Mouse (Mus musculus) lung, postnatal 4 days (tissue): ENCODE data around the gene Fbxl5.

Experiments
- DNase-seq, 2 experiments: peaks; one replicate each; pipeline ENCODE4 v3.0.0; 2021

Gene Fbxl5

DNA sequence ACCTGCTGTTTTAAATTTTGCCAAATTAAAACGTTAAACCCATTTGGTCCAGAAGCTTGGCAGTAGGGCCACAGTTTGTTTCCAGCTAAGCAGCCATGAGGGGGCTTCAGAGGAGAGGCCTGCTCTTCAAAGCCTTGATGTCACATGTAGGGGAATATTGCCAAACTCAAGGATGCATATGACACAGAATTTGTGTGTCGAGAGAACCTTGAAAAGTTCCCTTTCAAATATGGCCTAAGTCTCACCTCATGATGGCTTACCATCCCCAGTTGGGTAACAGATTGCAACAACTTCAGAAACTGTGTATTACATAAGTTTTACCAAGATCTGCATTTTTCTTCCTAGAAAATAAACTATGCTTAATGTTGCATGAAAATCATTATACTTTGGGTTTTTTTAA lies 5.4 kb upstream of the Fbxl5 start:
- DNase-seq: no peak

DNA sequence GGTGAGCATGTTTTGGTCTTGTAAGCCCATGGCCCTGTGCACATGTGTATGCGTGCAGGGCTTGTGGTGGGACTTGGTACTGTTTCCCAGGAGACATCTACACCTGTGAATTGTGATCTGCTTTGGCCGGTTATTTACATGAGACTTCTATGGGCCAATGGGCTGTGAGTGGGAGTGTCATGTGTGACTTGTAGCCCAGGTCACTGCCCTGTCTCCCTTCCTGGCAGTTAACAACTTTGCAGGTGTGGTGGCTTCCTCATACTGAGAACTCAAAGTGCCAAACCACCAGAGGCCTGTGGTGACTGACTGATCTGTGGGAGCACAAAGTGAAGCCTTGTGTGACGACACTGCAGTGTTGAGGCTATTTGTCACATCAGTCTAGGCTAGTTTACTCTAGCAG lies 3.1 kb upstream of the Fbxl5 start:
- DNase-seq: peak in 1 of 2 experiments; percentile 32

GRCm38 (mm10) chr5:43822824-43823223 lies 1.4 kb upstream of the Fbxl5 start:
- DNase-seq: no peak

- DNase-seq: no peak
These were observed 761 bp upstream of the Fbxl5 start for GRCm38 (mm10) chr5:43822199-43822598.

DNA sequence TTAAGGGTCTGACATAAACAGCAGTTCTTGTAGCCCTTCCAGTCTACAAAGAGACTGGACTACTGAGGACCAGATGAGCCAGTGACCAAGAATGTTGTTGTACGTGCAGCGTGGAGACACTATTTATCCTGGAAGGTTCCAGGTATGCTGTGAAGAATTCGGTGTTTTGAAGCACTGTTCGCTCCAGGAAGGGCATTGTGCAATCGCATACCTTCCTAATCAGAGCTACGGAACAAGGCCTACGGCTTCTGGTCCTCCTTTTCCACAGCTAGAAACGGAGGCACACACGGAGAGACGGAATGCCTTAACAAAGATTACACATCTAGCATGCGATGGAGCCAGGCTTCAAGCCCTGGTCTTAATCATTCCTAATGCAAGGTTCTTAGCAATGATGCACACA lies 653 bp downstream of the Fbxl5 start:
- DNase-seq: peak; percentile 24 to 52

DNA sequence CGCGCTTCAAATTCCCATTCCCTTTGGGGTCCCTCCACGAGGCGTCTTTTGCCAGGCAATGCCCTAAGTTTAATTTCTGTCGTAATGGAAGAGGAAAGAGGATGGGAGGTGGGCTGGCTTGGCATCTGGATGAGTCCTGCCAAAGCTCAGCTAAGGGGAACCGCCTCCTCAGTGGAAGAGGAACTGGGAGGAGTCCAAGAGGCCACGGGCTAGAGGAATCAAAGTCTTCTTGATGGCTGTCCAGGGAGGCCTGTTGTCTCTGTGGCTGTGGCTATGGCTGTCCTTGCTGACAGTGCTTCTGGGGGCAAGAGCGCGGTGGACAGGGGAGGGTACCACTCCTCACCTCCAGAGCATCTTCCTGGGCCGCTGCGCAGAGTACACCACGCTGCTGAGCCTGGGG lies 2.7 kb downstream of the Fbxl5 start, which contains the start of gene Bst1:
Gene Bst1 (plus strand): TSS at position 191 of the 400 bp plus-strand sequence.
- DNase-seq: peak; percentile 31 to 42

DNA sequence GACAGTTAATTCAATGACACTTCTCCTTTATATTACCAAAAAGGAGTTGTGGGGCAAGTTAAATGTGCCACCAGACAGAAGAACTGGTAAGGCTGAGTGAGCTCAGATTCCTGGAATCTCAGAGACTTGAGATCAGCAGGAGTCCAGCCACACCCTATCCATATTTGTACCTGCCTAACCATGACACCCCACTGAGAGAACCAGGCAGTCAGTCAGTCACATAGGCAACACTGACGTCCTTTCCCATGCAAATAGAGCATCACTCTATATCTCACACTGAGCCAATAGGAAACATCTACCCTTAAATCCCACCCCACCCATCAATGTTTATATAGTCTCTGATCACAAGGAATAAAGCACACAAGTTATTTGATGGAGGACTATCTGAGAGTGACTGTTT lies 5.7 kb downstream of the Fbxl5 start:
- no peak for DNase-seq

DNA sequence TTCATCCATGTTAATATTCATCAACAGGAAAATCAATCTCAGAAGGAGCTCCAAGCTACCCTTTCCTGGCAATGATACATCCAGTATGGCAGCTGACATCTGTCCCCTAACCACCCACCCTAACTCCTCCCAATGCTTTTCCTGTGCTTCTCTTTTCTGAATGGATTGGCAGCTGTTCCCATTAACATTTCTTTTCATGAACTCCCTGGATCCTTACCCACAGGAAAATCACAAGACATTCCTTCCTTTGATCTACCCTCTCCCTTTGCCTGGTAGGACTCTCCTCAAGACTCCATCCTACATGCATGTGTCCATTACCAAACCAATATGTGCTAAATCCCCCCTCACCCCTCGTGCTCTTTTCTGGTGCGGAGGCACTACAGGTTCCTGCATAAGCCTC lies 6.9 kb downstream of the Fbxl5 start:
- DNase-seq: no peak

DNA sequence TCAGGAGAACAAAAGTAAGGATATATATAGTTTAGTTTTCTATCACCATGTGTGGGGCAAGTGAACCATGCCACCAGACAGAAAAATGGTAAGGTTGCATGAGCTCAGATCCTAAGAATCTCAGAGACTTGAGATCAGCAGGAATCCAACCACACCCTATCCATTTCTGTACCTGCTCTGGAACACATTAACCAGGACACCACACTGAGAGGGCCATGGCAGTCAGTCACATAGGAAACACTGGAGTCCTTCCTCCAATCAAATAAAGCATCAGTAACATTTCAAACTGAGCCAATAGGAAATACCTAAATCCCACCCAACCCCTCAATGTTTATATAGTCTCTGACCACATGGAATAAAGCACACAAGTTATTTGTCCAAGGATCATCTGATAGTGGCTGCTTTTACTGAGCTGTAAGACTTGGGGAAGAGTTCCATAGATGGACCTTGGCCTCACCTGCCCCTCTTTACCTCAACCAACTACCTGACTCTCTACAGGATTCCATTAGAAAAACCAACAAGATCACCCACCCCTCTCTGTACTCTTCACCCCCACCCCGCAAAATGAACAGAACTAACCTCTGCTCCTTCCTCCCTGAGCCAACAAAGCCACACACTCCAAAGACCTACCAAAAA lies 10.9 kb downstream of the Fbxl5 start:
- DNase-seq: no peak

GRCm38 (mm10) chr5:43807744-43808696 lies 13.4 kb downstream of the Fbxl5 start:
- DNase-seq: peak; percentile 90 to 91

DNA sequence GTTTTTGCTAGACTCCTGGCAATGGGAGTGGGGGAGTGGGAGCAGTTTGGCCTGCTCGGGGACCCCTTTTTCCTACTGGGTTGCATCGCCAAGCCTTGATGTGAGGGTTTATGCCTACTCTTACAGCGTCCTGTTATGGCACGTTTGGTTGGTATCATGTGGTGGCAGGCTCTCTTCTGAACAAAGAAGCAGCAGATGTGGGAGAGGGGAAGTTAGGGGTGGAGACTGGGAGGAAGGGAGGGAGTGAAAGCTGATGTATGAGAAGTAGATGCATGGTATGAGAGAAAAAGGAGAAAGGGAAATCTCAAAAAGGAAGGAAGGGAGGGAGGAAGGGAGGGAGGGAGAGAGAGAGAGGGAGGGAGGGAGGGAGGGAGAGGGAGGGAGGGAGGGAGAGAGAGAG lies 14.5 kb downstream of the Fbxl5 start:
- no peak for DNase-seq

DNA sequence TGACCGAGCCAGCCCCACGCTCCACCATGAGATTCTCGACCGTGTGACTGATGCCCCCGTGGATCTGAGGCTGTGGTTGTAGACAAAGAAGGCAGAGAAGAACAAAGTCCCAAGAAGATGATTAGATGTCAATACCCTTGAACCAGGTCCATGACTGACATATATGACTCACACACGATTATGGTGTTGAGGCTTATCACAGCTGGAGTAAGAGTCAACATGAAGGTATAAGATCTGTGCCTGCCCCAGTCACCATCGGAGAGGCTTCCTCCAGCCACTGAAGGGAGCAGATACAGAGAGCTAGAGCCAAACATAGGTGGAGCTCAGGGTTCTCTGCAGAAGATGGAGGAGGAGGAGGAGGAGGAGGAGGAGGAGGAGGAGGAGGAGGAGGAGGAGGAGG lies 15.1 kb downstream of the Fbxl5 start:
- DNase-seq: no peak

- DNase-seq: no peak
These were observed 16.0 kb downstream of the Fbxl5 start for GRCm38 (mm10) chr5:43805401-43805800.

GRCm38 (mm10) chr5:43801798-43802197 lies 19.6 kb downstream of the Fbxl5 start:
- no peak for DNase-seq

DNA sequence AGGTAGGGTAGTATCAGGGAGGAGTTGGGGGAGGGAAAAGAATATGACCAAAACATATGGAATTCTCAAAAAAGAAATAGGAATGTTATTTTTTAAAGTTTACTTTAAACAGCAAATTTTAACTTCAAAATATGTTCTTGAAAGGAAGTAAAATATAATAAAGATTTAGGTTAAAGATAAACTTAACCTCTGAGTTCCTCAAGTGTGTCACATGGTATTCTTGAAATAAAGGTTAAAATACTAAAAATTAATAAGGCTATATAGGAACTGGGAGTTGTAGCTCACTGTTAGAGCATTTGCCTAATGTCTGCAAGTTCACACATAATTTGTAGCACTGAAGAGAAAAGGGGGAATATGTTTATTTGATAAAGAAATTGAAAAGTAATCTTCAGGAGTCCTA lies 20.2 kb downstream of the Fbxl5 start:
- no peak for DNase-seq

DNA sequence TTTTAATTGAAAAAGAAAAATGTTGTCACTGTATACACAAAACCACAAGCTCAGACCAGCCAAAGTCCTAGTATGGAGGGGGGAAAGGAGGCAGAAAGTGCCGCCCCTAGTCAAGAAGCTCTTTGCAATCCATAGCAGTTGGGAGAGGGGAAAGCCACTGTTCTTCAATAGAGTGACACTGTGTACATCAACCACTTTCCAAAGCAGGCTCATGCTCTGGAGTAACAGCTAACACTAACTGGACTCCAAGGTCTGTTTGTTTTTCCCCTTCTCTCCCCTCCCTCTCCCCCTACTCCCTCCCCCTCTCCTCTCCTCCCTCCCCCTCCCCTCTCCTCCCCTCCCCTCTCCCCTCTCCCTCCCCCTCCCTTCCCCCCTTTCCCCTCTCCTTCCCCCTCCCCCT lies 20.7 kb downstream of the Fbxl5 start:
- no peak for DNase-seq

- DNase-seq: no peak
These were observed 21.9 kb downstream of the Fbxl5 start for GRCm38 (mm10) chr5:43799530-43799929.

DNA sequence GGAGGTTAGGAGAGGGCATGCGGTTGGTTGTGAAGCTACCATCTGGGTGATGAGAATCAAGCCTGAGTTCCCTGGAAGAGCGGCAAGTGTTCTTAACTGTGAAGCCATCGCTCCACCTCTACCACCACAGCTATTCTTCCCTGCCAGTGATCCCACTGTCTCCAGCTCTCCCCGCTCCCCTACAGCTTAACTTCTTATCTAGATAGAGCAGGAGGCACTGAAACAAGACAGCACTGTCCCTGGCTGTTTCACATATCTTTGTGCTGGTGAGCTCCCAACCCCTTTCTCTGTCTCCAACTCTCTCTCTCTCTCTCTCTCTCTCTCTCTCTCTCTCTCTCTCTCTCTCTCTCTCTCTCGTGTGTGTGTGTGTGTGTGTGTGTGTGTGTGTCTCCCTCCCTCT lies 29.1 kb downstream of the Fbxl5 start:
- no peak for DNase-seq

DNA sequence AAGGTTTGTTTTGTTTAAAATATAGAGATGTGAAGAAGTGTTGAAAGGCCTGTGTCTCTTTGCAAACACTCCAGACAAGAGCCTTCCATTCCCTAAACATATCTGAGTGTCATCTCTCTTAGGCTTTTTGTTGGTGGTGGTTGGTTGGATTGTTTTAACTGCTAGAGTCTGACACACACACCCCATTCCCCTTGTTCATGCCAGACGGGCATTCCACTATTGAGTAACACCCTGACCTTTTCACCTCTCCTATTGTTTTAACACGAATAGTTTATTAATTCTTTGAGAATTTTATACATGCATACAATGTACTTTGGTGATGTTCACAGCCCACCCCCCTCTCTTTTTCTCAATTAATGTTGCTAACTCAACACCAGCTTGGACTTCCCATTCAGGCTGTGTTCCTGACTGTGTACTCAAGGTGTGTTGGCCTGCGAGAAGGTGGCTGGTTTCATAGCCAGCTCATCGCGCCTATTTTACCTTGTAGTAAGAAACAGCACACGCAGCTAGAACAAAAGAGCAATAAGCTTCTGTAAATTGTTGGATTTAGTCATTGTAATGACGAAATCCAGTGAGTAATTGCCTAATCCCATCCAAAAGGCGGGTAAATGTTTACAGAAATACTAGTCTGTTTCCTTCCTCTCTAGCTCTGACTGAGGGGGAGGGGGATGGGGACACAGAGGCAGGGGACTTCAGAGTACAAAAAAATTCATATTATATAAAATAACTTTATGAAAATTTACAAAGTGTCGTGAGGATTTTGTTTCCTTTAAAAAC lies 33.3 kb downstream of the Fbxl5 start:
- peak; percentile 31 to 38 for DNase-seq

DNA sequence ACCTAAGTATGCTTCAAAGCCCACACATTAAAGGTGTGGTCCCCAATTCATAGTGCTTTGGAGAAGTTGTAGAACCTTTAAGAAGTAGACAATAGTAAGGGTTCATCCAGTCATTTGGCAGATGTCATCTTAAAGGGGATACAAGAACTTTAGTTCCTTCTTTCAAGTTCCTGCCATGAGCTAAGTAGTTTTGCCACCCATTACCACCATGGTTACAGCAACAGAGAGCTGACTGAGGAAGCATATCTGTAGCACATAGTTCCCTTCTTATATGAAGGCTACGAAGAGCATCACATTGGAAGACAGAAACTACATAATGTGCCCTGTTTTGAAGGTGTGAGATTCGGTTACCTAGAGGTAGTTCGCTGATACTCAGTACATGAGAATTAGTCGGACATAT lies 34.8 kb downstream of the Fbxl5 start:
- DNase-seq: no peak

DNA sequence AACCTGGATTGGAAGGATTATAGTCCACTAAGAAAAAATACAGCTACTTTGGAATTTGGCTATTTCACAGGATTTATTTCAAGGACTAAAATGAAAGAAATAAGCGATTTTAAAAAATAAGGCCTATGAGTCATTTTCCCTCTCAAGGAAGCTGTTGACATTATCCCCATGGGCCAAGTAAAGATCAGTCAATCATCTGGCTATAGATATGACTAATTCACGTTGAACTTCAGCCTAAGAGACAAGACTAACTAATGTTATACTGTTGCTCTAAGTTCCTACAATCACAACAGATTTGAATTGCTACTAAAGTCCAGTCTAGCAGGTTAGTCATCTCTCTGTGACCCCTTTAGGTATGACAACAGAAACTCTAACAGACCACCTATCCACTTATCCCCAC lies 37.4 kb downstream of the Fbxl5 start:
- no peak for DNase-seq

DNA sequence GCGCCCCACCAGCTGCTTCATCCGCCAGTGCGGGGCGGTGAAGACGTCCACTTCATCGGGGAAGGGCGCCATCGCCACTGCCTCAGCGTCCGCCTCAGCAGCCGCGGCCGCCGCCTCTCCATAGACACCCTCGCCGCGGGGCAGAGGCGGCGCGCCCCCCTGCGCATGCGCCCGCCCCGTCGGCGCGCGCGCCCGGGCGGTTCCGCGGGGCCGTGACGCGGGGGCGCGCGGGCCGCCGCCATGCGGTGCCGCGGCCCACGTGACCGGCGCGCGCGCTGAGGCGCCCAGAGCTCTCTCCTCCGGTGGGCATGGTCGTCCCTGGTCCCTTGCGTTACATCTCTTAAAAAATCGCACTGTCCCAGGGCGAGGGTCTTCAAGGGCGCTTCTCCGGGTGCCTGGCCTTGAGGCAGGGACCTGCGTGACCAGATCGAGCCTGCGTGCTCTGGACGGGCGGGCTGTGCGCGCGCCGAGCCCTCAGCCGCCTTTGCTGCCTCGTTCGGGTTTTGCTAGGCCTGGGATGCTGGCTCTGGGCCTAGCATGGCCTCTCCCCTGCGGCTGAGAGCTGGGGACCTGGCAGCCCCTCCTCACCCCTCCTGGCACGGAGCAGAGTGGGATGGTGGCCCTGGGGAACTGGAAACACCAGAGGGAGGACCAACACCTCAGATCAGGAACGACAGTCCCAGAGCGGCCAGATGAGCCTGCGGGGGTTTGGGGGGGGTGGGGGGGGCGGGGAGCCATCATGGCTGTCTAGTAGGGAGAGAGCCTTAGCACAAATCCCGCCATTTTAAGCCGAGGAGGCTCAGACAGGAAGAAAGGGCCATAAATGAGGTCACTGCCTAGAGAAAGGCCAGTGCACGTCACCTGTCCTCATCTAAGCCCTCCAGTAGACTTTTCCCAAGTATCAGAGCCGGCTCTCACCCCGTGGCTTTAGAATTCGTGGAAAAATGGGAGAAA lies 39.2 kb downstream of the Fbxl5 start:
- DNase-seq: peak; percentile 82 to 91
